In the genomic region with DNA sequence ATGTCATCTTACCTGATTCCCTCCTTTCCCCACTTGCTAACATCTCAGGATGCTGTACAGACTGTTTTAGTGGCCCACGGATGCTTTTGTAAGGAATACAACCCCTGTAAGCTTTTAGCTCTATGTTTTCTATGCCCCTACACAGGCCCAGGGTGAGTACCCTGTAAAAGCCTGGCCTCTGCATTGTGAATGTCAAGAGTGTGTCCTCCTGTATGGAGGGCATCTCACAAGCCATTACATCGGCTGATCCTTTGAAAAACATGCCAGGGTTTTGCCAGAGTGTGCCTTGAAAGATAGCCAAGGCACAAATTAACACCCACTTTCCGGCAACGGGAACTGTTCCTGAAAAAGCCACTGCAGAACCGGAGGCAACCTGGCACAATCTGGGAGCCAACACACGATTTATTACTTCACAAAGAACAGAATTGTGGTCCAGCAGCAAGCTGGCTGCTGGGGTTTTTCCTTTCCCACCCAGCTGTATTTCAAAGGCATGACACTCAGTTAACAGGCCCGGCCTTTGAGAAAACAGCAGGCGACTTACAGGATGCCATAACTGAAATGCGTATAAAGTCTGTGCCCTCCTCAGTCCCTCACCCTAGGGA, we compare ENCODE assay signal across 8 mouse cellular contexts.
DNase-seq lines count a peak whose midpoint lies in the region; ATAC-seq lines count a peak whose summit lies in the region.
"Not testable (repeated sequence)": the region's sequence is repeated elsewhere in the genome, so short reads cannot be mapped to it uniquely, and the experiment has no call there.

No protein-coding gene starts in this region.

- ATAC-seq in forebrain, embryonic 12.5 days (ENCODE audit: low FRiP score); intestine, embryonic 16.5 days; neural tube, embryonic 11.5 days (ENCODE audit: insufficient read depth, low FRiP score, low TSS enrichment): not testable (repeated sequence)

- not testable (repeated sequence) for H3K4me3 ChIP-seq in forebrain, embryonic 12.5 days (replicated peaks); intestine, embryonic 16.5 days (ENCODE audit: low read length); neural tube, embryonic 11.5 days (ENCODE audit: low read depth, low read length)

- H3K36me3 ChIP-seq in forebrain, embryonic 12.5 days (replicated peaks); intestine, embryonic 16.5 days (ENCODE audit: control insufficient read depth, insufficient read depth, low read length); neural tube, embryonic 11.5 days (ENCODE audit: control insufficient read depth, insufficient read depth, low read length): not testable (repeated sequence)

- H3K9me3 ChIP-seq in forebrain, embryonic 12.5 days; intestine, embryonic 16.5 days (ENCODE audit: control insufficient read depth, low read length); neural tube, embryonic 11.5 days (ENCODE audit: control insufficient read depth, low read length): not testable (repeated sequence)

- H3K27me3 ChIP-seq in forebrain, embryonic 12.5 days; intestine, embryonic 16.5 days (replicated peaks; ENCODE audit: control insufficient read depth, insufficient read depth, low read length); neural tube, embryonic 11.5 days (ENCODE audit: control insufficient read depth, insufficient read depth, low read length): not testable (repeated sequence)

- 74% methylated on average over 9 of the region's 9 CpGs for WGBS in forebrain, embryonic 12.5 days
- 56% methylated on average over 9 of the region's 9 CpGs for WGBS in intestine, embryonic 16.5 days
- 22% methylated on average over 8 of the region's 9 CpGs for whole genome bisulfite sequencing in neural tube, embryonic 11.5 days

- H3K4me1 ChIP-seq in forebrain, embryonic 12.5 days; intestine, embryonic 16.5 days (ENCODE audit: control insufficient read depth, insufficient read depth, low read length); neural tube, embryonic 11.5 days (ENCODE audit: control insufficient read depth, insufficient read depth, low read length): not testable (repeated sequence)

- intact Hi-C loops in left cerebral cortex, postnatal 25 days (cut with DNase I) = not testable (repeated sequence)

- peak; percentile 72 for DNase-seq in brain, adult 2 months (ENCODE audit: low read depth, low spot score)
- DNase-seq in cerebellum, postnatal 14 days = peak; percentile 22 to 34
- peak; percentile 62 for DNase-seq in layer of hippocampus, adult 11-12 months (ENCODE audit: low spot score)
- DNase-seq in left cerebral cortex, postnatal 25 days (ENCODE audit: low spot score in 2 of 2) = peak; percentile 13 to 32
- peak; percentile 24 for DNase-seq in neural tube, embryonic 11.5 days (ENCODE audit: low spot score)
- DNase-seq in telencephalon, adult 2 months (ENCODE audit: low read depth, low spot score) = peak; percentile 35

- H3K9ac ChIP-seq in forebrain, embryonic 12.5 days = not testable (repeated sequence)
- H3K9ac ChIP-seq in intestine, embryonic 16.5 days (ENCODE audit: low read depth, low read length) = 0 out of 2 replicates have a peak overlapping the region, but pooled peaks have one; percentile 16
- H3K9ac ChIP-seq in neural tube, embryonic 11.5 days (ENCODE audit: low read length) = peak overlapping the region; percentile 9; the same call in 1 of the 2 replicates

- 0 out of 2 replicates have a peak overlapping the region, but pooled peaks have one; percentile 19 for H3K27ac ChIP-seq in forebrain, embryonic 12.5 days
- not testable (repeated sequence) for H3K27ac ChIP-seq in intestine, embryonic 16.5 days (ENCODE audit: low read length)
- H3K27ac ChIP-seq in neural tube, embryonic 11.5 days (ENCODE audit: low read depth, low read length) = peak overlapping the region; percentile 3; the same call in 1 of the 2 replicates

- H3K4me2 ChIP-seq in forebrain, embryonic 12.5 days; intestine, embryonic 16.5 days (ENCODE audit: low read depth, low read length); neural tube, embryonic 11.5 days (ENCODE audit: low read depth): not testable (repeated sequence)
